Mouse (Mus musculus) central nervous system, embryonic 11.5 days (tissue): Measurements from ENCODE around the gene Prl7b1. TPM values are rescaled to one million over a fixed set of nuclear protein-coding genes. Genes with fewer than 3 reads are reported as not detected.

Experiments
- polyA plus RNA-seq: library from polyadenylated mRNA; depleted of rRNA; stranded (reverse); fragments of >200 nt; gene quantifications from 2 replicates; pipeline ENCODE4 v1.2.3, GENCODE M21; 2012; rRNA removed

The Prl7b1 gene
- not detected in 2 replicates for polyA plus RNA-seq

GRCm38 (mm10) chr13:27610482-27610881 is at the start of gene Prl7b1:
Prl7b1 (minus strand) TSS chr13:27610582.

GRCm38 (mm10) chr13:27642393-27642792 is 32.0 kb upstream of the Prl7b1 start, which contains the start of gene Prl7a1:
Prl7a1 (minus strand) TSS chr13:27642493.

GRCm38 (mm10) chr13:27582071-27582470 is 28.3 kb downstream of the Prl7b1 start, which contains the start of gene Prl8a1:
Prl8a1 (minus strand) TSS chr13:27582171.

GRCm38 (mm10) chr13:27564506-27564905 is 45.9 kb downstream of the Prl7b1 start, which contains the start of gene Prl8a9:
Prl8a9 (minus strand) TSS chr13:27564606.

Other genes with a start within 250 kb of the Prl7b1 start
- gene Prl2b1, start 219.7 kb downstream of the Prl7b1 start, polyA plus RNA-seq, result 0.34 TPM in 1 of 2 replicates, not detected in the other
- gene Prl8a6, start 171.9 kb downstream of the Prl7b1 start, polyA plus RNA-seq, result 0.11 TPM in 1 of 2 replicates, not detected in the other
- gene Prl8a8, start 97.4 kb downstream of the Prl7b1 start, polyA plus RNA-seq, result 0.20 TPM in 1 of 2 replicates, not detected in the other
- 0.58 TPM in 1 of 2 replicates, not detected in the other for gene Prl8a9, start 46.0 kb downstream of the Prl7b1 start, polyA plus RNA-seq
- gene Prl8a1, start 28.4 kb downstream of the Prl7b1 start, polyA plus RNA-seq, result not detected in 2 replicates
- not detected in 2 replicates for gene Prl7a1, start 31.9 kb upstream of the Prl7b1 start, polyA plus RNA-seq
- gene Prl7a2, start 57.5 kb upstream of the Prl7b1 start, polyA plus RNA-seq, result 0.25 TPM in 1 of 2 replicates, not detected in the other
- gene Prl7d1, start 106.2 kb upstream of the Prl7b1 start, polyA plus RNA-seq, result 0.06 TPM in 1 of 2 replicates, not detected in the other
- gene Prl7c1, start 170.2 kb upstream of the Prl7b1 start, polyA plus RNA-seq, result not detected in 2 replicates
- not detected in 2 replicates for gene Prl2a1, start 191.1 kb upstream of the Prl7b1 start, polyA plus RNA-seq
- not detected in 2 replicates for gene Prl2c1, start 238.8 kb upstream of the Prl7b1 start, polyA plus RNA-seq